Mouse (Mus musculus) urinary bladder, adult 18-20 months (tissue): ENCODE data around the gene Uncx.

Experiments used
- DNase-seq, 2 experiments: peaks; one replicate each; pipeline ENCODE4 v3.0.0; 2022; ENCODE audit warnings: low spot score in 2 of 2, mixed read lengths in 2 of 2

Gene Uncx

GRCm38 (mm10) chr5:139543214-139543613, at the start of gene Uncx:
Uncx (plus strand) TSS chr5:139543494.
- DNase-seq, result no peak

- DNase-seq, result no peak
Observed at GRCm38 (mm10) chr5:139493690-139494089, 49.6 kb upstream of the Uncx start.

GRCm38 (mm10) chr5:139495019-139495669, 48.1 kb upstream of the Uncx start:
- no peak for DNase-seq

- DNase-seq, result no peak
Observed at GRCm38 (mm10) chr5:139496939-139497338, 46.4 kb upstream of the Uncx start.

- DNase-seq, result no peak
Observed at GRCm38 (mm10) chr5:139498791-139499190, 44.5 kb upstream of the Uncx start.

- no peak for DNase-seq
Observed at GRCm38 (mm10) chr5:139502281-139502680, 41.0 kb upstream of the Uncx start.

GRCm38 (mm10) chr5:139505073-139505606, 38.2 kb upstream of the Uncx start:
- DNase-seq, result peak; percentile 69 to 74

- DNase-seq, result no peak
Observed at GRCm38 (mm10) chr5:139506207-139506606, 37.1 kb upstream of the Uncx start.

- DNase-seq, result peak in 1 of 2 experiments; percentile 39
Observed at GRCm38 (mm10) chr5:139510682-139511366, 32.5 kb upstream of the Uncx start.

- no peak for DNase-seq
Observed at GRCm38 (mm10) chr5:139512201-139512600, 31.1 kb upstream of the Uncx start.

GRCm38 (mm10) chr5:139516281-139516680, 27.0 kb upstream of the Uncx start:
- DNase-seq, result no peak

GRCm38 (mm10) chr5:139520069-139520834, 23.0 kb upstream of the Uncx start:
- no peak for DNase-seq

- DNase-seq, result no peak
Observed at GRCm38 (mm10) chr5:139521987-139522386, 21.3 kb upstream of the Uncx start.

- no peak for DNase-seq
Observed at GRCm38 (mm10) chr5:139528851-139529250, 14.4 kb upstream of the Uncx start.

GRCm38 (mm10) chr5:139535386-139535919, 7.8 kb upstream of the Uncx start:
- no peak for DNase-seq

GRCm38 (mm10) chr5:139536211-139536910, 6.9 kb upstream of the Uncx start:
- DNase-seq, result peak; percentile 53 to 72

- DNase-seq, result no peak
Observed at GRCm38 (mm10) chr5:139536911-139537738, 6.2 kb upstream of the Uncx start.

- no peak for DNase-seq
Observed at GRCm38 (mm10) chr5:139537739-139538135, 5.6 kb upstream of the Uncx start.

GRCm38 (mm10) chr5:139541151-139542042, 1.9 kb upstream of the Uncx start:
- no peak for DNase-seq

- no peak for DNase-seq
Observed at GRCm38 (mm10) chr5:139542043-139542365, 1.3 kb upstream of the Uncx start.
